Mouse (Mus musculus) adrenal gland, postnatal 4 days (tissue): ENCODE results near the gene Olfr1090. TPM values are rescaled to one million over a fixed set of nuclear protein-coding genes. Genes with fewer than 3 reads are reported as not detected.

Experiments
- DNase-seq, 2 experiments: peaks; one replicate each; pipeline ENCODE4 v3.0.0; 2021 to 2022; ENCODE audit warnings: low spot score in 2 of 2, mixed read lengths in 2 of 2
- long read RNA-seq, 2 experiments: library from polyadenylated mRNA; stranded (forward); transcript quantifications; one replicate each; pipeline ENCODE4 v2.0.0; 2021
- total RNA-seq, 2 experiments: library from RNA; stranded (reverse); gene quantifications; 2 replicates each; pipeline ENCODE4 v1.2.3; 2021

The Olfr1090 gene
- not detected for total RNA-seq
- long read RNA-seq, experiment 1: 0 reads
- long read RNA-seq, experiment 2: 0 reads

GRCm38 (mm10) chr2:86758893-86759292 is at the start of gene Olfr1090:
Gene Olfr1090, minus strand, starts transcription at chr2:86758993.
- DNase-seq: no peak

GRCm38 (mm10) chr2:86782179-86782578 is 23.4 kb upstream of the Olfr1090 start, which contains the start of gene Olfr1093:
Gene Olfr1093, plus strand, starts transcription at chr2:86782479.
- no peak for DNase-seq

GRCm38 (mm10) chr2:86761050-86761449 is 2.3 kb upstream of the Olfr1090 start:
- no peak for DNase-seq

GRCm38 (mm10) chr2:86733601-86734000 is 25.2 kb downstream of the Olfr1090 start, which contains the start of gene Olfr1089:
Gene Olfr1089, minus strand, starts transcription at chr2:86733701.
- no peak for DNase-seq

Other genes with a start within 250 kb of the Olfr1090 start
- not detected for gene Olfr1079, start 216.5 kb downstream of the Olfr1090 start, total RNA-seq
- not detected for gene Olfr1080, start 200.8 kb downstream of the Olfr1090 start, total RNA-seq
- not detected for gene Olfr1082, start 160.0 kb downstream of the Olfr1090 start, total RNA-seq
- not detected for gene Olfr1084, start 119.3 kb downstream of the Olfr1090 start, total RNA-seq
- gene Olfr1085, start 97.0 kb downstream of the Olfr1090 start, total RNA-seq: not detected
- gene Olfr1086, start 78.9 kb downstream of the Olfr1090 start, total RNA-seq: not detected
- gene Olfr1087, start 60.6 kb downstream of the Olfr1090 start, total RNA-seq: not detected
- not detected for gene Olfr1089, start 25.3 kb downstream of the Olfr1090 start, total RNA-seq
- not detected for gene Olfr1093, start 23.5 kb upstream of the Olfr1090 start, total RNA-seq
- not detected for gene Olfr141, start 51.0 kb upstream of the Olfr1090 start, total RNA-seq
- not detected for gene Olfr1094, start 65.7 kb upstream of the Olfr1090 start, total RNA-seq
- gene Olfr1095, start 92.7 kb upstream of the Olfr1090 start, total RNA-seq: not detected
- not detected for gene Gm13723, start 115.8 kb upstream of the Olfr1090 start, total RNA-seq
- gene Olfr1097, start 133.2 kb upstream of the Olfr1090 start, total RNA-seq: not detected
- gene Olfr1098, start 165.6 kb upstream of the Olfr1090 start, total RNA-seq: not detected
- not detected for gene Olfr1099, start 201.7 kb upstream of the Olfr1090 start, total RNA-seq
- not detected for gene Olfr1100, start 221.0 kb upstream of the Olfr1090 start, total RNA-seq
- not detected for gene Olfr1101, start 232.2 kb upstream of the Olfr1090 start, total RNA-seq
- gene Olfr1102, start 239.4 kb upstream of the Olfr1090 start, total RNA-seq: not detected